Mouse (Mus musculus) liver, embryonic 13.5 days (tissue): Measurements from ENCODE around the gene Acss3. TPM values are rescaled to one million over a fixed set of nuclear protein-coding genes. Genes with fewer than 3 reads are reported as not detected.

ENCODE experiments used
- ATAC-seq: fragments of 200-750 bp; cut with Nextera tagmentation; 2 replicates; pipeline ENCODE4 v1.8.0; 2017; ENCODE audit warnings: low read depth, mild to moderate bottlenecking, moderate number of reproducible peaks, moderate library complexity
- DNase-seq: peaks from one replicate; pipeline ENCODE4 v3.0.0; 2022
- H3K27ac ChIP-seq: fragments of 300-500 bp; sonication (generic); 2 replicates; pipeline ENCODE4 v1.5.1; 2015; ENCODE audit warnings: moderate library complexity, mild to moderate bottlenecking, inconsistent platforms
- H3K27me3 ChIP-seq: fragments of 300-500 bp; sonication (generic); 2 replicates; pipeline ENCODE4 v1.6.1; 2015; ENCODE audit warnings: mild to moderate bottlenecking, inconsistent platforms
- H3K36me3 ChIP-seq: fragments of 300-500 bp; sonication (generic); 2 replicates; pipeline ENCODE4 v1.6.1; 2015; ENCODE audit warnings: mild to moderate bottlenecking, inconsistent platforms
- H3K4me1 ChIP-seq: fragments of 300-500 bp; sonication (generic); replicated peaks from 2 replicates; pipeline ENCODE4 v1.6.1; 2015; ENCODE audit warnings: inconsistent platforms
- H3K4me2 ChIP-seq: fragments of 300-500 bp; sonication (generic); 2 replicates; pipeline ENCODE4 v1.6.1; 2015; ENCODE audit warnings: inconsistent platforms, mild to moderate bottlenecking, moderate library complexity
- H3K4me3 ChIP-seq: fragments of 300-500 bp; sonication (generic); replicated peaks from 2 replicates; pipeline ENCODE4 v1.5.1; 2015; ENCODE audit warnings: mild to moderate bottlenecking, inconsistent platforms
- H3K9ac ChIP-seq: fragments of 300-500 bp; sonication (generic); 2 replicates; pipeline ENCODE4 v1.6.1; 2015; ENCODE audit warnings: mild to moderate bottlenecking, inconsistent platforms
- H3K9me3 ChIP-seq: fragments of 300-500 bp; sonication (generic); replicated peaks from 2 replicates; pipeline ENCODE4 v1.6.1; 2016; ENCODE audit warnings: inconsistent platforms
- WGBS: fragments of 180-500 bp; shearing (Covaris S2); methylation state at CpG from one replicate; pipeline ENCODE4 v1.1.7; 2015; ENCODE audit not compliant: insufficient replicate concordance; 5-methylcytosine and 5-hydroxymethylcytosine counted together
- polyA plus RNA-seq: library from polyadenylated mRNA; unstranded; fragments of >200 nt; fragmentation: Nextera tagmentation; extraction: Ambion mirVana; gene quantifications from 2 replicates; pipeline ENCODE4 v1.2.1, GENCODE M21; 2015

The Acss3 gene
- polyA plus RNA-seq, 1 experiment from 2014 or later, result 0.16 TPM

DNA sequence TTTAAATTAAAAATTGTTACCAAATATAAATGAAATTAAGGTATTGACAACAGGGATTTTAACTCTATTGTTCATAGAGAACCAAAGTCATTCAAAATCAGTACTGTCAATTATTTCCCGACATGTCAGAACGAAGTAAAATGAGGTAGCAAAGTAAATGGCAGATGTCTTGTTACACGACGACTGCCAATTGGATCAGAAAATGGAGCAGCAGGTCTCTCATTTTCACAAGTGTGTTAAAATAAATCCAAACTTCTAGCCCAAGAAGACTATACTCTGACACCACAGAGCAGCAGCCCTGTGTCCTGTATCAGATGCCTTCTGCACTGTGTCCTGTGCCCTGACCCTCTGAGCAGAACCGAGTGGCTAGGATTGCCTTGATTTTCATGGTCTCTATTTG, 199.1 kb downstream of the Acss3 start:
- no peak for ATAC-seq
- H3K27ac ChIP-seq, result no peak overlapping the region
- H3K27me3 ChIP-seq, result no peaks in the 10 kb centered on the region
- WGBS, result 70% methylated on average over 5 of the region's 5 CpGs
- no peak for DNase-seq
- H3K4me2 ChIP-seq, result no peak overlapping the region
- no peak overlapping the region for H3K9ac ChIP-seq
- no peaks in the 10 kb centered on the region for H3K36me3 ChIP-seq
- H3K4me3 ChIP-seq, result no peak overlapping the region
- no peaks in the 10 kb centered on the region for H3K4me1 ChIP-seq
- H3K9me3 ChIP-seq, result no peaks in the 10 kb centered on the region

DNA sequence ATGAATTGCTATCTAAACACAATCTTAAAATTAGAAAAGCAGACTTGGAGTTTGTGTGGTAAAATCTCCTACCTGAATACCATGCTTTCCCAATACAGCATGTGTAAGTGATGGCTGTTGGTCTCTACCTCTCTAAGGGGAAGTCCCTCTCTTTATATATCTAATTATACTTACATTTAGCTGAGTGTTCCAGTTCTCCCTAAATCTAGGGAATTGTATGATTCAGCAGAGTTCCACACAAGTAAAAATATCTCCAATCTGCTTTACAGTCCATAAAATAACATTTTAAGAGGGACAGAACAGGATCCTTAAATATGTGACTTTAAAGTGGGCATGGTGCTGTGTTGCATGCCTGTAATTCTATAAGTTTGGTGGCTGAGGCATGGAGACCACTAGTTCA, 208.6 kb downstream of the Acss3 start:
- H3K27ac ChIP-seq, result no peak overlapping the region
- no peak for DNase-seq
- no peaks in the 10 kb centered on the region for H3K27me3 ChIP-seq
- H3K9me3 ChIP-seq, result no peaks in the 10 kb centered on the region
- no peaks in the 10 kb centered on the region for H3K4me1 ChIP-seq
- H3K4me2 ChIP-seq, result no peak overlapping the region
- no peak overlapping the region for H3K9ac ChIP-seq
- no peak for ATAC-seq
- no peak overlapping the region for H3K4me3 ChIP-seq
- no peaks in the 10 kb centered on the region for H3K36me3 ChIP-seq

GRCm38 (mm10) chr10:106914275-106914674, 209.2 kb downstream of the Acss3 start:
- DNase-seq (no peak), ATAC-seq (no peak)
- H3K4me2 ChIP-seq, result no peak overlapping the region
- H3K4me3 ChIP-seq, result no peak overlapping the region
- H3K9ac ChIP-seq, result no peak overlapping the region
- H3K27ac ChIP-seq, result no peak overlapping the region
- H3K9me3 ChIP-seq, result no peaks in the 10 kb centered on the region
- H3K4me1 ChIP-seq, result no peaks in the 10 kb centered on the region
- no peaks in the 10 kb centered on the region for H3K27me3 ChIP-seq
- no peaks in the 10 kb centered on the region for H3K36me3 ChIP-seq

- ATAC-seq, result no peak
- WGBS, result 24% methylated on average over 2 of the region's 2 CpGs
- Histone ChIP-seq H3K27ac (no peak overlapping the region), H3K36me3 (no peaks in the 10 kb centered on the region), H3K4me2 (no peak overlapping the region), H3K4me3 (no peak overlapping the region), H3K4me1 (no peaks in the 10 kb centered on the region), H3K9ac (no peak overlapping the region), H3K9me3 (no peaks in the 10 kb centered on the region), H3K27me3 (no peaks in the 10 kb centered on the region)
- no peak for DNase-seq
Measured at GRCm38 (mm10) chr10:106913032-106913431, 210.4 kb downstream of the Acss3 start.

- WGBS, result 69% methylated on average over 3 of the region's 3 CpGs
- Histone ChIP-seq H3K4me1 (no peaks in the 10 kb centered on the region), H3K4me2 (no peak overlapping the region), H3K36me3 (no peaks in the 10 kb centered on the region), H3K27ac (no peak overlapping the region), H3K9me3 (no peaks in the 10 kb centered on the region), H3K4me3 (no peak overlapping the region), H3K9ac (no peak overlapping the region), H3K27me3 (no peaks in the 10 kb centered on the region)
- ATAC-seq, result no peak
- no peak for DNase-seq
Measured at GRCm38 (mm10) chr10:106910108-106910507, 213.4 kb downstream of the Acss3 start.

GRCm38 (mm10) chr10:106896351-106896750, 227.1 kb downstream of the Acss3 start:
- 57% methylated on average over 13 of the region's 13 CpGs for WGBS
- Histone ChIP-seq H3K4me2 (no peak overlapping the region), H3K36me3 (no peaks in the 10 kb centered on the region), H3K4me3 (no peak overlapping the region), H3K27ac (no peak overlapping the region), H3K9ac (no peak overlapping the region), H3K4me1 (no peaks in the 10 kb centered on the region), H3K27me3 (no peaks in the 10 kb centered on the region), H3K9me3 (no peaks in the 10 kb centered on the region)
- DNase-seq (no peak), ATAC-seq (no peak)

Other genes starting within 250 kb of the Acss3 start
- gene Lin7a, start 148.0 kb upstream of the Acss3 start, polyA plus RNA-seq, result 1.0 and 1.3 TPM in 2 replicates